In the genomic region with DNA sequence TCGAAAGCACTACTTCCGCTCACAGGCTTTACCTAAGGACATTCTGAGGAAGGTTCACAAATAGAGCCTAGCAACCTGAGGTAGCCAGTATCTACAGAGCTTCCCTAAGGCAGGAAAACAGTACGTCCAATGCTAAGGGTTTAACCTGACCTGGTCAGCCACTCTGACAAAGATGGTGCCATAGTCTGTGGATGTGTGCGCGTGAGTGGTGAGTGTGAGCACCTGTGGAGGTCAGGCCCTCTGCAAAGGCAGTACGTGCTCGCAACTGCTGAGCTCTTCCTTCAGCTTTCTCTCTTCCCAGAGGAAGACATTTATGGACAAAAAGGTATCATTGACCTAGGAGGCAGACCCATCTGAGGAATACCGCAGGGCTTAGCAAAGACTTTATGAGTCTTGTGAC, we compare ENCODE assay signal across 16 mouse cellular contexts. TPM values are rescaled to one million over a fixed set of nuclear protein-coding genes. Genes with fewer than 3 reads are reported as not detected.
DNase-seq lines count a peak whose midpoint lies in the region; ATAC-seq and TF ChIP-seq lines count a peak whose summit lies in the region.
"Had no signal": no experiment of that assay in that cellular context is flagged by ENCODE, and none has a peak within 500 bp of the region (broad histone marks: within the 10 kb centered on the region; RNA-seq: fewer than 3 reads in every experiment).

No protein-coding gene starts in this region.

- no peak for TF ChIP-seq EP300 in liver, postnatal 0 days (IDR thresholded peaks at IDR 0.05; ENCODE audit: low read depth)

- H3K4me1 ChIP-seq in forebrain, embryonic 11.5 days (replicated peaks; ENCODE audit: control insufficient read depth, insufficient read depth, low read length), result peaks cover 11% of the 10 kb centered on the region; the same call in 1 of the 2 replicates
- peaks cover 24% of the 10 kb centered on the region for H3K4me1 ChIP-seq in forebrain, embryonic 13.5 days
- H3K4me1 ChIP-seq in liver, embryonic 11.5 days (replicated peaks; ENCODE audit: control insufficient read depth, insufficient read depth, low read length), result peaks cover 6% of the 10 kb centered on the region; the same call in 1 of the 2 replicates
- H3K4me1 ChIP-seq in liver, embryonic 13.5 days (replicated peaks), result peaks cover 68% of the 10 kb centered on the region
- H3K4me1 ChIP-seq in liver, postnatal 0 days (ENCODE audit: insufficient read depth), result peaks cover 12% of the 10 kb centered on the region
- H3K4me1 ChIP-seq in midbrain, embryonic 10.5 days, result peaks cover 30% of the 10 kb centered on the region

- DNase-seq in forebrain, embryonic 11.5 days (ENCODE audit: low spot score), result peak; percentile 43
- DNase-seq in liver, embryonic 11.5 days (ENCODE audit: low spot score), result no peak
- DNase-seq in liver, result no peak
- DNase-seq in liver, embryonic 13.5 days, result no peak
- peak; percentile 10 for DNase-seq in liver, postnatal 0 days
- no peak for DNase-seq in midbrain, embryonic 10.5 days (ENCODE audit: low spot score)
- DNase-seq: cerebellum, adult 11 months; gastrocnemius, postnatal 14 days; heart, postnatal 10 days; midbrain, embryonic 14.5 days had no signal

- 98% methylated on average over 8 of the region's 8 CpGs for WGBS in forebrain, embryonic 11.5 days
- WGBS in forebrain, embryonic 13.5 days, result 94% methylated on average over 8 of the region's 8 CpGs
- WGBS in liver, embryonic 11.5 days, result 95% methylated on average over 8 of the region's 8 CpGs
- 94% methylated on average over 8 of the region's 8 CpGs for WGBS in liver, embryonic 13.5 days (ENCODE audit: insufficient replicate concordance)
- 92% methylated on average over 8 of the region's 8 CpGs for WGBS in liver, postnatal 0 days (ENCODE audit: insufficient replicate concordance)
- WGBS in midbrain, embryonic 10.5 days, result 96% methylated on average over 8 of the region's 8 CpGs

- H3K36me3 ChIP-seq in forebrain, embryonic 11.5 days (ENCODE audit: control insufficient read depth, insufficient read depth, low read length), result peaks cover 10% of the 10 kb centered on the region; the same call in 1 of the 2 replicates
- peaks cover 66% of the 10 kb centered on the region for H3K36me3 ChIP-seq in forebrain, embryonic 13.5 days (ENCODE audit: poor library complexity, severe bottlenecking)
- H3K36me3 ChIP-seq in liver, embryonic 11.5 days (ENCODE audit: control insufficient read depth, insufficient read depth, low read length), result peaks cover 38% of the 10 kb centered on the region
- H3K36me3 ChIP-seq in liver, embryonic 13.5 days, result peaks cover 78% of the 10 kb centered on the region
- H3K36me3 ChIP-seq in liver, postnatal 0 days (replicated peaks; ENCODE audit: insufficient read depth, low read length), result peaks cover 74% of the 10 kb centered on the region
- peaks cover 77% of the 10 kb centered on the region for H3K36me3 ChIP-seq in midbrain, embryonic 10.5 days

- H3K27me3 ChIP-seq in forebrain, embryonic 11.5 days (ENCODE audit: control insufficient read depth, insufficient read depth, low read length), result no peaks in the 10 kb centered on the region
- H3K27me3 ChIP-seq in forebrain, embryonic 13.5 days, result no peaks in the 10 kb centered on the region
- H3K27me3 ChIP-seq in liver, embryonic 11.5 days (replicated peaks; ENCODE audit: control insufficient read depth, insufficient read depth, low read length), result no peaks in the 10 kb centered on the region
- no peaks in the 10 kb centered on the region for H3K27me3 ChIP-seq in liver, embryonic 13.5 days
- no peaks in the 10 kb centered on the region for H3K27me3 ChIP-seq in liver, postnatal 0 days (ENCODE audit: insufficient read depth, low read length)
- H3K27me3 ChIP-seq in midbrain, embryonic 10.5 days (ENCODE audit: low read depth, poor library complexity, severe bottlenecking), result no peaks in the 10 kb centered on the region
- H3K27me3 ChIP-seq: hindbrain, embryonic 12.5 days; kidney, embryonic 15.5 days; limb, embryonic 13.5 days; neural tube, embryonic 13.5 days had no signal

- H3K27ac ChIP-seq in forebrain, embryonic 11.5 days (ENCODE audit: low read depth, low read length), result no peak overlapping the region
- no peak overlapping the region for H3K27ac ChIP-seq in forebrain, embryonic 13.5 days
- H3K27ac ChIP-seq in liver, embryonic 11.5 days (ENCODE audit: low read depth, low read length), result no peak overlapping the region
- peak overlapping the region; percentile 100 for H3K27ac ChIP-seq in liver, embryonic 13.5 days
- no peak overlapping the region for H3K27ac ChIP-seq in liver, postnatal 0 days (ENCODE audit: low read depth)
- no peak overlapping the region for H3K27ac ChIP-seq in midbrain, embryonic 10.5 days (replicated peaks)
- H3K27ac ChIP-seq: hindbrain, embryonic 12.5 days; kidney, embryonic 15.5 days; limb, embryonic 13.5 days; neural tube, embryonic 13.5 days had no signal

- no peak overlapping the region for H3K4me3 ChIP-seq in forebrain, embryonic 11.5 days (ENCODE audit: low read depth, low read length)
- no peak overlapping the region for H3K4me3 ChIP-seq in forebrain, embryonic 13.5 days
- H3K4me3 ChIP-seq in liver, embryonic 11.5 days (ENCODE audit: low read depth, low read length), result peak overlapping the region; percentile 76
- H3K4me3 ChIP-seq in liver, embryonic 13.5 days (replicated peaks), result peak overlapping the region; percentile 90
- peak overlapping the region; percentile 59 for H3K4me3 ChIP-seq in liver, postnatal 0 days (ENCODE audit: low read depth, low read length)
- no peak overlapping the region for H3K4me3 ChIP-seq in midbrain, embryonic 10.5 days
- H3K4me3 ChIP-seq: hindbrain, embryonic 12.5 days; kidney, embryonic 15.5 days; limb, embryonic 13.5 days; neural tube, embryonic 13.5 days had no signal

- H3K9me3 ChIP-seq in forebrain, embryonic 11.5 days (ENCODE audit: control insufficient read depth, low read length), result no peaks in the 10 kb centered on the region
- H3K9me3 ChIP-seq in forebrain, embryonic 13.5 days (replicated peaks), result no peaks in the 10 kb centered on the region
- H3K9me3 ChIP-seq in liver, embryonic 11.5 days (ENCODE audit: control insufficient read depth, low read length), result no peaks in the 10 kb centered on the region
- H3K9me3 ChIP-seq in liver, embryonic 13.5 days (replicated peaks), result no peaks in the 10 kb centered on the region
- H3K9me3 ChIP-seq in liver, postnatal 0 days (ENCODE audit: low read length), result no peaks in the 10 kb centered on the region
- H3K9me3 ChIP-seq in midbrain, embryonic 10.5 days (replicated peaks), result no peaks in the 10 kb centered on the region
- H3K9me3 ChIP-seq: hindbrain, embryonic 12.5 days; kidney, embryonic 15.5 days; limb, embryonic 13.5 days; neural tube, embryonic 13.5 days had no signal

- H3K4me2 ChIP-seq in forebrain, embryonic 11.5 days (ENCODE audit: low read depth, low read length, severe bottlenecking), result no peak overlapping the region
- H3K4me2 ChIP-seq in forebrain, embryonic 13.5 days, result no peak overlapping the region
- H3K4me2 ChIP-seq in liver, embryonic 11.5 days, result peak overlapping the region; percentile 63
- peak overlapping the region; percentile 90 for H3K4me2 ChIP-seq in liver, embryonic 13.5 days
- H3K4me2 ChIP-seq in liver, postnatal 0 days (ENCODE audit: low read depth, low read length), result peak overlapping the region; percentile 81
- H3K4me2 ChIP-seq: hindbrain, embryonic 12.5 days; limb, embryonic 13.5 days; neural tube, embryonic 13.5 days had no signal

- no peak overlapping the region for H3K9ac ChIP-seq in forebrain, embryonic 11.5 days (ENCODE audit: low read length)
- H3K9ac ChIP-seq in forebrain, embryonic 13.5 days, result no peak overlapping the region
- H3K9ac ChIP-seq in liver, embryonic 11.5 days (ENCODE audit: low read depth, low read length), result peak overlapping the region; percentile 28; the same call in 1 of the 2 replicates
- H3K9ac ChIP-seq in liver, embryonic 13.5 days, result peak overlapping the region; percentile 99
- peak overlapping the region; percentile 26; the same call in 1 of the 2 replicates for H3K9ac ChIP-seq in liver, postnatal 0 days (replicated peaks)
- H3K9ac ChIP-seq: hindbrain, embryonic 12.5 days; kidney, embryonic 15.5 days; limb, embryonic 13.5 days had no signal

- no peak for ATAC-seq in forebrain, embryonic 11.5 days (replicated peaks; ENCODE audit: low FRiP score)
- ATAC-seq in forebrain, embryonic 13.5 days, result no peak
- no peak for ATAC-seq in liver, embryonic 11.5 days (replicated peaks; ENCODE audit: low FRiP score)
- ATAC-seq in liver, embryonic 13.5 days (ENCODE audit: low read depth), result no peak
- ATAC-seq in liver, postnatal 0 days, result no peak
- ATAC-seq: forebrain, embryonic 14.5 days had no signal

- no peak for TF ChIP-seq CTCF in liver, postnatal 0 days (IDR thresholded peaks at IDR 0.05; ENCODE audit: low read depth)

RNA-seq across cellular contexts. Expression of gene Ppox, which starts 2.5 kb away (rescaled TPM):
- polyA plus RNA-seq in forebrain, embryonic 11.5 days (2014; fragmentation: Nextera tagmentation; extraction: Ambion mirVana), result 66.3 and 67.6 TPM in 2 replicates
- polyA plus RNA-seq in forebrain, embryonic 13.5 days (2015; fragmentation: Nextera tagmentation; extraction: Ambion mirVana), result 50.3 and 51.0 TPM in 2 replicates
- polyA plus RNA-seq in liver, embryonic 11.5 days (2014; fragmentation: Nextera tagmentation; extraction: Ambion mirVana), result 131 and 133 TPM in 2 replicates
- 174 and 175 TPM in 2 replicates for polyA plus RNA-seq in liver, embryonic 13.5 days (2015; fragmentation: Nextera tagmentation; extraction: Ambion mirVana)
- polyA plus RNA-seq in liver, postnatal 0 days (2015; fragmentation: Nextera tagmentation; extraction: Ambion mirVana), result 61.5 and 69.6 TPM in 2 replicates
- polyA plus RNA-seq in midbrain, embryonic 10.5 days (2016; fragmentation: Nextera tagmentation; extraction: Ambion mirVana), result 53.0 and 63.9 TPM in 2 replicates

RNA-seq across cellular contexts. Expression of gene B4galt3, which starts 8.3 kb away (rescaled TPM):
- polyA plus RNA-seq in forebrain, embryonic 11.5 days (2014; fragmentation: Nextera tagmentation; extraction: Ambion mirVana), result 72.3 and 75.5 TPM in 2 replicates
- polyA plus RNA-seq in forebrain, embryonic 13.5 days (2015; fragmentation: Nextera tagmentation; extraction: Ambion mirVana), result 89.0 and 95.3 TPM in 2 replicates
- 49.0 and 50.6 TPM in 2 replicates for polyA plus RNA-seq in liver, embryonic 11.5 days (2014; fragmentation: Nextera tagmentation; extraction: Ambion mirVana)
- 24.9 and 26.5 TPM in 2 replicates for polyA plus RNA-seq in liver, embryonic 13.5 days (2015; fragmentation: Nextera tagmentation; extraction: Ambion mirVana)
- 16.0 and 16.7 TPM in 2 replicates for polyA plus RNA-seq in liver, postnatal 0 days (2015; fragmentation: Nextera tagmentation; extraction: Ambion mirVana)
- 63.5 and 69.5 TPM in 2 replicates for polyA plus RNA-seq in midbrain, embryonic 10.5 days (2016; fragmentation: Nextera tagmentation; extraction: Ambion mirVana)

RNA-seq across cellular contexts. Expression of gene Usp21, which starts 9.4 kb away (rescaled TPM):
- 110 and 114 TPM in 2 replicates for polyA plus RNA-seq in forebrain, embryonic 11.5 days (2014; fragmentation: Nextera tagmentation; extraction: Ambion mirVana)
- 122 and 125 TPM in 2 replicates for polyA plus RNA-seq in forebrain, embryonic 13.5 days (2015; fragmentation: Nextera tagmentation; extraction: Ambion mirVana)
- polyA plus RNA-seq in liver, embryonic 11.5 days (2014; fragmentation: Nextera tagmentation; extraction: Ambion mirVana), result 51.0 and 53.1 TPM in 2 replicates
- 25.8 and 26.7 TPM in 2 replicates for polyA plus RNA-seq in liver, embryonic 13.5 days (2015; fragmentation: Nextera tagmentation; extraction: Ambion mirVana)
- 13.9 and 15.1 TPM in 2 replicates for polyA plus RNA-seq in liver, postnatal 0 days (2015; fragmentation: Nextera tagmentation; extraction: Ambion mirVana)
- polyA plus RNA-seq in midbrain, embryonic 10.5 days (2016; fragmentation: Nextera tagmentation; extraction: Ambion mirVana), result 102 and 109 TPM in 2 replicates

RNA-seq across cellular contexts. Expression of gene Ufc1, which starts 16.4 kb away (rescaled TPM):
- polyA plus RNA-seq in forebrain, embryonic 11.5 days (2014; fragmentation: Nextera tagmentation; extraction: Ambion mirVana), result 92.4 and 97.5 TPM in 2 replicates
- polyA plus RNA-seq in forebrain, embryonic 13.5 days (2015; fragmentation: Nextera tagmentation; extraction: Ambion mirVana), result 118 and 120 TPM in 2 replicates
- 83.7 TPM in 2 replicates for polyA plus RNA-seq in liver, embryonic 11.5 days (2014; fragmentation: Nextera tagmentation; extraction: Ambion mirVana)
- polyA plus RNA-seq in liver, embryonic 13.5 days (2015; fragmentation: Nextera tagmentation; extraction: Ambion mirVana), result 53.3 and 57.1 TPM in 2 replicates
- polyA plus RNA-seq in liver, postnatal 0 days (2015; fragmentation: Nextera tagmentation; extraction: Ambion mirVana), result 58.1 and 59.6 TPM in 2 replicates
- polyA plus RNA-seq in midbrain, embryonic 10.5 days (2016; fragmentation: Nextera tagmentation; extraction: Ambion mirVana), result 102 and 108 TPM in 2 replicates

RNA-seq across cellular contexts. Expression of gene Ndufs2, which starts 27.2 kb away (rescaled TPM):
- polyA plus RNA-seq in forebrain, embryonic 11.5 days (2014; fragmentation: Nextera tagmentation; extraction: Ambion mirVana), result 257 and 264 TPM in 2 replicates
- 216 and 221 TPM in 2 replicates for polyA plus RNA-seq in forebrain, embryonic 13.5 days (2015; fragmentation: Nextera tagmentation; extraction: Ambion mirVana)
- polyA plus RNA-seq in liver, embryonic 11.5 days (2014; fragmentation: Nextera tagmentation; extraction: Ambion mirVana), result 256 and 262 TPM in 2 replicates
- 152 and 167 TPM in 2 replicates for polyA plus RNA-seq in liver, embryonic 13.5 days (2015; fragmentation: Nextera tagmentation; extraction: Ambion mirVana)
- 158 and 170 TPM in 2 replicates for polyA plus RNA-seq in liver, postnatal 0 days (2015; fragmentation: Nextera tagmentation; extraction: Ambion mirVana)
- polyA plus RNA-seq in midbrain, embryonic 10.5 days (2016; fragmentation: Nextera tagmentation; extraction: Ambion mirVana), result 267 and 268 TPM in 2 replicates

Comparison
In these comparisons a context has a peak if more than half of its experiments do, and no peak if none do; other contexts are left out.
1. DNase-seq: peak in forebrain, embryonic 11.5 days (single experiment) and liver, postnatal 0 days (single experiment); none in liver, embryonic 11.5 days (single experiment), liver (single experiment), liver, embryonic 13.5 days (single experiment) and midbrain, embryonic 10.5 days (single experiment).
2. H3K4me2 ChIP-seq: peak in liver, embryonic 11.5 days (single experiment), liver, embryonic 13.5 days (single experiment) and liver, postnatal 0 days (single experiment); none in forebrain, embryonic 11.5 days (single experiment) and forebrain, embryonic 13.5 days (single experiment).
3. H3K4me3 ChIP-seq: peak in liver, embryonic 11.5 days (single experiment), liver, embryonic 13.5 days (single experiment) and liver, postnatal 0 days (single experiment); none in forebrain, embryonic 11.5 days (single experiment), forebrain, embryonic 13.5 days (single experiment) and midbrain, embryonic 10.5 days (single experiment).
4. H3K9ac ChIP-seq: peak in liver, embryonic 11.5 days (single experiment), liver, embryonic 13.5 days (single experiment) and liver, postnatal 0 days (single experiment); none in forebrain, embryonic 11.5 days (single experiment) and forebrain, embryonic 13.5 days (single experiment).